Mouse (Mus musculus): ENCODE results near the gene Gm21887. TPM values are rescaled to one million over a fixed set of nuclear protein-coding genes. Genes with fewer than 3 reads are reported as not detected.
"Not testable (repeated sequence)": the region's sequence is repeated elsewhere in the genome, so short reads cannot be mapped to it uniquely, and the experiment has no call there.

Gm21887 gene
- total RNA-seq, 2 experiments from 2014 or later, result 80.7 to 105 TPM

GRCm38 (mm10) chrX:169994866-169995711, 14.4 kb upstream of the Gm21887 start:
- not testable (repeated sequence) for ATAC-seq (replicated peaks; ENCODE audit: low FRiP score, low TSS enrichment, poor library complexity, severe bottlenecking)

GRCm38 (mm10) chrX:169995909-169996521, 13.4 kb upstream of the Gm21887 start:
- ATAC-seq (replicated peaks; ENCODE audit: low FRiP score, low TSS enrichment, poor library complexity, severe bottlenecking), result not testable (repeated sequence)

GRCm38 (mm10) chrX:169996926-169997325, 12.5 kb upstream of the Gm21887 start:
- ATAC-seq (replicated peaks; ENCODE audit: low FRiP score, low TSS enrichment, poor library complexity, severe bottlenecking), result peak; percentile 39

- ATAC-seq (replicated peaks; ENCODE audit: low FRiP score, low TSS enrichment, poor library complexity, severe bottlenecking), result not testable (repeated sequence)
These were observed 12.0 kb upstream of the Gm21887 start for GRCm38 (mm10) chrX:169997456-169997853.

- ATAC-seq (replicated peaks; ENCODE audit: low FRiP score, low TSS enrichment, poor library complexity, severe bottlenecking), result peak; percentile 59
These were observed 11.5 kb upstream of the Gm21887 start for GRCm38 (mm10) chrX:169997854-169998456.

GRCm38 (mm10) chrX:169998559-169999219, 10.8 kb upstream of the Gm21887 start:
- not testable (repeated sequence) for ATAC-seq (replicated peaks; ENCODE audit: low FRiP score, low TSS enrichment, poor library complexity, severe bottlenecking)

- 0 out of 2 replicates have a peak, but pooled peaks have one; percentile 9 for ATAC-seq (replicated peaks; ENCODE audit: low FRiP score, low TSS enrichment, poor library complexity, severe bottlenecking)
These were observed 10.1 kb upstream of the Gm21887 start for GRCm38 (mm10) chrX:169999226-169999883.

- ATAC-seq (replicated peaks; ENCODE audit: low FRiP score, low TSS enrichment, poor library complexity, severe bottlenecking), result not testable (repeated sequence)
These were observed 9.4 kb upstream of the Gm21887 start for GRCm38 (mm10) chrX:169999912-170000641.

GRCm38 (mm10) chrX:170000642-170001387, 8.6 kb upstream of the Gm21887 start:
- ATAC-seq (replicated peaks; ENCODE audit: low FRiP score, low TSS enrichment, poor library complexity, severe bottlenecking), result not testable (repeated sequence)

- not testable (repeated sequence) for ATAC-seq (replicated peaks; ENCODE audit: low FRiP score, low TSS enrichment, poor library complexity, severe bottlenecking)
These were observed 8.1 kb upstream of the Gm21887 start for GRCm38 (mm10) chrX:170001388-170001695.

- ATAC-seq (replicated peaks; ENCODE audit: low FRiP score, low TSS enrichment, poor library complexity, severe bottlenecking), result 0 out of 2 replicates have a peak, but pooled peaks have one; percentile 28
These were observed 6.8 kb upstream of the Gm21887 start for GRCm38 (mm10) chrX:170002510-170003197.

GRCm38 (mm10) chrX:170003536-170003935, 5.9 kb upstream of the Gm21887 start:
- not testable (repeated sequence) for ATAC-seq (replicated peaks; ENCODE audit: low FRiP score, low TSS enrichment, poor library complexity, severe bottlenecking)

GRCm38 (mm10) chrX:170004236-170004635, 5.2 kb upstream of the Gm21887 start:
- ATAC-seq (replicated peaks; ENCODE audit: low FRiP score, low TSS enrichment, poor library complexity, severe bottlenecking), result not testable (repeated sequence)

- ATAC-seq (replicated peaks; ENCODE audit: low FRiP score, low TSS enrichment, poor library complexity, severe bottlenecking), result not testable (repeated sequence)
These were observed 4.7 kb upstream of the Gm21887 start for GRCm38 (mm10) chrX:170004793-170005192.

- not testable (repeated sequence) for ATAC-seq (replicated peaks; ENCODE audit: low FRiP score, low TSS enrichment, poor library complexity, severe bottlenecking)
These were observed 4.3 kb upstream of the Gm21887 start for GRCm38 (mm10) chrX:170005194-170005593.

- not testable (repeated sequence) for ATAC-seq (replicated peaks; ENCODE audit: low FRiP score, low TSS enrichment, poor library complexity, severe bottlenecking)
These were observed 3.7 kb upstream of the Gm21887 start for GRCm38 (mm10) chrX:170005695-170006297.

- ATAC-seq (replicated peaks; ENCODE audit: low FRiP score, low TSS enrichment, poor library complexity, severe bottlenecking), result not testable (repeated sequence)
These were observed 2.7 kb upstream of the Gm21887 start for GRCm38 (mm10) chrX:170006694-170007247.

Measured in megakaryocyte-erythroid progenitor cell, adult 5-6 weeks (primary cell).